Mouse (Mus musculus): ENCODE measurements at regions not wholly inside any gene's neighbourhood (a gene's known extent, or its start where the extent isn't known, plus 50 kb on each side); places are given as distances from the start of the nearest gene placed in this dataset.

DNA sequence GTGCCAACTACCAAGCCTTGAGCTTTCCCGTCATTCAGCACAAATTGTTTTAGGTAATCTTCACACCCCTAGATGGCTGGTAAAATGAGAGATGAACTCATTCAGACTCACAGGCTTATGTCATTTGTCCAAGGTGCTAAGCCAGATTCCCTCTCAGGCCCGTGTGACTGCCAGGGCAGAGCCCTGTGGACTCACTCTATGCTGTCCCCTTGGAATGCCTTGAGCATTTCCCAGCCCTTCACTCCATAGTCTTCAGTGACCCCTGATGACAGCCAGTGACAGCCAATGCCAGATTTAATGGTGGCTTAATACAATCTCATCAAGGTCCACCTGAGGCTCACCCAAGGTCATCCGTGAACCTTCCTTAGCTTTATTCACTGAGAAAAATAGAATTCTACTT, 270.2 kb upstream of the Jmjd1c start:
- TF ChIP-seq CTCF (IDR thresholded peaks at IDR 0.05; ENCODE audit: low read depth), result no peak
- no peak for TF ChIP-seq EP300 (IDR thresholded peaks at IDR 0.05; ENCODE audit: low read depth)
